Mouse (Mus musculus): ENCODE results near the gene Fbxo17. TPM values are rescaled to one million over a fixed set of nuclear protein-coding genes. Genes with fewer than 3 reads are reported as not detected.

The Fbxo17 gene
- total and polyA plus RNA-seq, 2 experiments, result 0.46 to 0.53 TPM

- H3K79me2 ChIP-seq (ENCODE audit: control insufficient read depth, insufficient read depth, low read length), result peaks cover 35% of the 10 kb centered on the region; the same call in 1 of the 2 replicates
- H3K36me3 ChIP-seq (ENCODE audit: control insufficient read depth, insufficient read depth, low read length), result 0 out of 2 replicates have a peak, but pooled peaks cover 3% of the 10 kb centered on the region
- DNase-seq (ENCODE audit: extremely low read depth, low read depth, low spot score), result no peak
- no peak overlapping the region for H3K9ac ChIP-seq (ENCODE audit: low read depth, low read length)
- H3K27ac ChIP-seq (replicated peaks; ENCODE audit: insufficient read depth, low read depth, low read length), result no peak overlapping the region
- no peak overlapping the region for H3K4me3 ChIP-seq (ENCODE audit: insufficient read depth, low read depth, low read length)
- 95% methylated on average over 9 of the region's 9 CpGs for WGBS
- TF ChIP-seq POLR2A (IDR thresholded peaks at IDR 0.05; ENCODE audit: extremely low read depth, insufficient read depth, low read length), result no peak
- TF ChIP-seq CTCF (IDR thresholded peaks at IDR 0.05; ENCODE audit: low read depth, low read length), result no peak
- H3K27me3 ChIP-seq (ENCODE audit: control insufficient read depth, insufficient read depth, low read length), result no peaks in the 10 kb centered on the region
- H3K4me1 ChIP-seq (ENCODE audit: control insufficient read depth, insufficient read depth, low read length), result peaks cover 11% of the 10 kb centered on the region
Measured at GRCm38 (mm10) chr7:28769414-28769958, 52.9 kb downstream of the Fbxo17 start.

- Histone ChIP-seq H3K9ac (ENCODE audit: low read depth, low read length) (no peak overlapping the region), H3K4me3 (ENCODE audit: insufficient read depth, low read depth, low read length) (no peak overlapping the region), H3K27ac (replicated peaks; ENCODE audit: insufficient read depth, low read depth, low read length) (no peak overlapping the region), H3K79me2 (ENCODE audit: control insufficient read depth, insufficient read depth, low read length) (peaks cover 30% of the 10 kb centered on the region; the same call in 1 of the 2 replicates), H3K36me3 (ENCODE audit: control insufficient read depth, insufficient read depth, low read length) (0 out of 2 replicates have a peak, but pooled peaks cover 3% of the 10 kb centered on the region), H3K27me3 (ENCODE audit: control insufficient read depth, insufficient read depth, low read length) (no peaks in the 10 kb centered on the region), H3K4me1 (ENCODE audit: control insufficient read depth, insufficient read depth, low read length) (peaks cover 9% of the 10 kb centered on the region)
- no peak for TF ChIP-seq CTCF (IDR thresholded peaks at IDR 0.05; ENCODE audit: low read depth, low read length)
- TF ChIP-seq POLR2A (IDR thresholded peaks at IDR 0.05; ENCODE audit: extremely low read depth, insufficient read depth, low read length), result no peak
- DNase-seq (ENCODE audit: extremely low read depth, low read depth, low spot score), result no peak
- 89% methylated on average over 3 of the region's 3 CpGs for WGBS
Measured at GRCm38 (mm10) chr7:28770309-28770708, 53.7 kb downstream of the Fbxo17 start.

GRCm38 (mm10) chr7:28771867-28772266 is 55.3 kb downstream of the Fbxo17 start:
- Histone ChIP-seq H3K27ac (replicated peaks; ENCODE audit: insufficient read depth, low read depth, low read length) (no peak overlapping the region), H3K79me2 (ENCODE audit: control insufficient read depth, insufficient read depth, low read length) (peaks cover 18% of the 10 kb centered on the region; the same call in 1 of the 2 replicates), H3K4me3 (ENCODE audit: insufficient read depth, low read depth, low read length) (no peak overlapping the region), H3K9ac (ENCODE audit: low read depth, low read length) (no peak overlapping the region), H3K27me3 (ENCODE audit: control insufficient read depth, insufficient read depth, low read length) (no peaks in the 10 kb centered on the region), H3K36me3 (ENCODE audit: control insufficient read depth, insufficient read depth, low read length) (0 out of 2 replicates have a peak, but pooled peaks cover 3% of the 10 kb centered on the region), H3K4me1 (ENCODE audit: control insufficient read depth, insufficient read depth, low read length) (peaks cover 10% of the 10 kb centered on the region)
- 89% methylated on average over 11 of the region's 11 CpGs for WGBS
- no peak for TF ChIP-seq CTCF (IDR thresholded peaks at IDR 0.05; ENCODE audit: low read depth, low read length)
- TF ChIP-seq POLR2A (IDR thresholded peaks at IDR 0.05; ENCODE audit: extremely low read depth, insufficient read depth, low read length), result no peak
- DNase-seq (ENCODE audit: extremely low read depth, low read depth, low spot score), result no peak

GRCm38 (mm10) chr7:28773163-28773562 is 56.6 kb downstream of the Fbxo17 start:
- no peak overlapping the region for H3K9ac ChIP-seq (ENCODE audit: low read depth, low read length)
- 0 out of 2 replicates have a peak, but pooled peaks cover 3% of the 10 kb centered on the region for H3K36me3 ChIP-seq (ENCODE audit: control insufficient read depth, insufficient read depth, low read length)
- H3K27me3 ChIP-seq (ENCODE audit: control insufficient read depth, insufficient read depth, low read length), result no peaks in the 10 kb centered on the region
- WGBS, result 85% methylated on average over 3 of the region's 3 CpGs
- peaks cover 7% of the 10 kb centered on the region; the same call in 1 of the 2 replicates for H3K79me2 ChIP-seq (ENCODE audit: control insufficient read depth, insufficient read depth, low read length)
- no peak for DNase-seq (ENCODE audit: extremely low read depth, low read depth, low spot score)
- TF ChIP-seq POLR2A (IDR thresholded peaks at IDR 0.05; ENCODE audit: extremely low read depth, insufficient read depth, low read length) (no peak), CTCF (IDR thresholded peaks at IDR 0.05; ENCODE audit: low read depth, low read length) (no peak)
- no peak overlapping the region for H3K27ac ChIP-seq (replicated peaks; ENCODE audit: insufficient read depth, low read depth, low read length)
- no peak overlapping the region for H3K4me3 ChIP-seq (ENCODE audit: insufficient read depth, low read depth, low read length)
- peaks cover 5% of the 10 kb centered on the region; the same call in 1 of the 2 replicates for H3K4me1 ChIP-seq (ENCODE audit: control insufficient read depth, insufficient read depth, low read length)

GRCm38 (mm10) chr7:28774164-28774563 is 57.6 kb downstream of the Fbxo17 start:
- TF ChIP-seq CTCF (IDR thresholded peaks at IDR 0.05; ENCODE audit: low read depth, low read length) (no peak), POLR2A (IDR thresholded peaks at IDR 0.05; ENCODE audit: extremely low read depth, insufficient read depth, low read length) (no peak)
- Histone ChIP-seq H3K79me2 (ENCODE audit: control insufficient read depth, insufficient read depth, low read length) (peaks cover 7% of the 10 kb centered on the region; the same call in 1 of the 2 replicates), H3K4me1 (ENCODE audit: control insufficient read depth, insufficient read depth, low read length) (peaks cover 8% of the 10 kb centered on the region), H3K4me3 (ENCODE audit: insufficient read depth, low read depth, low read length) (no peak overlapping the region), H3K27me3 (ENCODE audit: control insufficient read depth, insufficient read depth, low read length) (no peaks in the 10 kb centered on the region), H3K27ac (replicated peaks; ENCODE audit: insufficient read depth, low read depth, low read length) (no peak overlapping the region), H3K36me3 (ENCODE audit: control insufficient read depth, insufficient read depth, low read length) (0 out of 2 replicates have a peak, but pooled peaks cover 3% of the 10 kb centered on the region), H3K9ac (ENCODE audit: low read depth, low read length) (no peak overlapping the region)
- WGBS, result 94% methylated on average over 12 of the region's 12 CpGs
- DNase-seq (ENCODE audit: extremely low read depth, low read depth, low spot score), result no peak

- Histone ChIP-seq H3K4me1 (ENCODE audit: control insufficient read depth, insufficient read depth, low read length) (peaks cover 8% of the 10 kb centered on the region), H3K9ac (ENCODE audit: low read depth, low read length) (no peak overlapping the region), H3K4me3 (ENCODE audit: insufficient read depth, low read depth, low read length) (no peak overlapping the region), H3K79me2 (ENCODE audit: control insufficient read depth, insufficient read depth, low read length) (peaks cover 7% of the 10 kb centered on the region; the same call in 1 of the 2 replicates), H3K27me3 (ENCODE audit: control insufficient read depth, insufficient read depth, low read length) (no peaks in the 10 kb centered on the region), H3K27ac (replicated peaks; ENCODE audit: insufficient read depth, low read depth, low read length) (no peak overlapping the region), H3K36me3 (ENCODE audit: control insufficient read depth, insufficient read depth, low read length) (0 out of 2 replicates have a peak, but pooled peaks cover 3% of the 10 kb centered on the region)
- 93% methylated on average over 7 of the region's 7 CpGs for WGBS
- DNase-seq (ENCODE audit: extremely low read depth, low read depth, low spot score), result no peak
- TF ChIP-seq POLR2A (IDR thresholded peaks at IDR 0.05; ENCODE audit: extremely low read depth, insufficient read depth, low read length), result no peak
- no peak for TF ChIP-seq CTCF (IDR thresholded peaks at IDR 0.05; ENCODE audit: low read depth, low read length)
Measured at GRCm38 (mm10) chr7:28775129-28775528, 58.5 kb downstream of the Fbxo17 start.
